Mouse (Mus musculus) E14TG2a.4 (cell line): Measurements from ENCODE around the gene Lypd9.

Experiments
- H3K27me3 ChIP-seq: 2 replicates; pipeline ENCODE4 v1.6.1; 2014; ENCODE audit warnings: low read length, control low read depth; ENCODE audit not compliant: insufficient read depth
- H3K36me3 ChIP-seq: 2 replicates; pipeline ENCODE4 v1.6.1; 2014; ENCODE audit warnings: low read length, control low read depth; ENCODE audit not compliant: insufficient read depth
- H3K4me1 ChIP-seq: replicated peaks from 2 replicates; pipeline ENCODE4 v1.6.1; 2014; ENCODE audit warnings: low read depth, low read length, control low read depth
- H3K4me3 ChIP-seq: replicated peaks from 2 replicates; pipeline ENCODE4 v1.5.1; 2014; ENCODE audit warnings: mild to moderate bottlenecking, low read length
- H3K9me3 ChIP-seq: 2 replicates; pipeline ENCODE4 v1.6.1; 2014; ENCODE audit warnings: low read length, control low read depth
- CTCF ChIP-seq: conservative IDR thresholded peaks from 2 replicates; pipeline ENCODE4 v1.5.1; 2014; ENCODE audit warnings: low read length
- NANOG ChIP-seq: IDR thresholded peaks from 2 replicates; pipeline ENCODE4 v1.6.1; 2014; ENCODE audit warnings: borderline replicate concordance, low read length, mixed read lengths
- POU5F1 ChIP-seq: IDR thresholded peaks from 2 replicates; pipeline ENCODE4 v1.6.1; 2014; ENCODE audit warnings: low read length, borderline replicate concordance

Gene Lypd9

DNA sequence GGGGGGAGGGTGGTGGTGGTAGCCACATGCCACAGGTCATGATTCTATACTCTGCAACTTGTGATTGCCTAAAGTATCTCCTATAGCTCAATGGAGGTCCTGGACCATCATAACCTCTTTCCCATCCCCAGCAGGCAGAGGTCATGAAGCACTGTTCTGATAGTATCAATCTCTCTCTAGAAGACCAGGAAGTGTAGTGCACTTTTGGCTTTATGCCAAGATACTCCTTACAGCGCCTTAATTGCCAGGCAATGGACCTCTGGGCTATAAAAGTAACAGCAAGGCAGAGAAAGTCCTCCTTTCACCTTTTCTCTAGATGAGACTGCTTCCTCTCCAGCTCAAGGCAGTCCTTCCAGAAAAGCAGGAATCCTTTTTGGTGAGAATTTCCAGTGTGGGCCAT is 31.9 kb downstream of the Lypd9 start, which contains the start of gene 1810065E05Rik:
TSS of gene 1810065E05Rik (plus strand) at position 297 of the 400 bp plus-strand sequence.
- no peaks in the 10 kb centered on the region for H3K9me3 ChIP-seq
- no peaks in the 10 kb centered on the region for H3K36me3 ChIP-seq
- TF ChIP-seq NANOG (no peak), POU5F1 (no peak), CTCF (no peak)
- H3K4me1 ChIP-seq = no peaks in the 10 kb centered on the region
- H3K27me3 ChIP-seq = no peaks in the 10 kb centered on the region
- no peak within 1 kb of the TSS for H3K4me3 ChIP-seq

DNA sequence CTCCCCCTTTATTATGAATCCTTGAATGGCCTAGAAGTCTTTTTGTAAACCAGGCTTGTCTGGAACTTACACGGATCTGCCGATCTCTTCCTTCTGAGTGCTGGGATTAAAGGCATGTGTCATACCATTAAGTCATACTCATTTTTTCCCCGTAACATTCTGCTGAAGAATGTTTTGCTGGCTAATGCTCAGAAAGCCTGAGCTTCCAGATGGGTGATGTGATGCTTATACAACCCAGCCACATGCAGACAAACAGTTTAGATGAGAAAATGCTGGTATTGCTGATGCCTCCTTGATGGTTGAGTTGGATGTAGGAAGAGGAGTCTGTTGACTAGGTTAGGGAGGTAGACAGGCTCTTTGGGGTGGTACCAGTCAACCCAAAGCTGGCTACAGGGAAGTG is 34.4 kb downstream of the Lypd9 start:
- H3K4me1 ChIP-seq = no peaks in the 10 kb centered on the region

DNA sequence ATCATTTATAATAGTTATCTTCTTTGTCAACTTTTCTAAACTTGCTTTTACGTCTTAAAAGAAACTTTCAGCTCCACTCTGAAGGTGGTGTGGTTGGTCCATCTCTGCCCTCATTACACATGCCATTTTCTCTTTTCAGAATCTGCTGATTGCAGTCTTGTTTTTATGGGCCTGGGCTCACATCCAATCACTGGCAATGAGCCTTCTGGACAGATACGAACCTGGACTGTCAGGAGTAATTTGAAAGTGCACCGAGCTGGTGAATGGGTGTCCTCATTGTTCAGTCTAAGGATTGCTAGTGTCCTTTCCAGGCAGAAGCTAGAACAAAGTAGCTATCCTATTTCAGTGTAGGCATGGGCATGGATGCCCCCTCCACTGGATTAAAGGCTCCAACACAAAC is 44.7 kb downstream of the Lypd9 start:
- Histone ChIP-seq H3K36me3 (no peaks in the 10 kb centered on the region), H3K9me3 (no peaks in the 10 kb centered on the region), H3K4me1 (no peaks in the 10 kb centered on the region), H3K27me3 (no peaks in the 10 kb centered on the region), H3K4me3 (no peak overlapping the region)
- TF ChIP-seq CTCF (no peak), NANOG (no peak), POU5F1 (no peak)

More for the DNA sequence above, 34.4 kb downstream of the Lypd9 start:
- Histone ChIP-seq H3K4me3 (no peak overlapping the region), H3K36me3 (no peaks in the 10 kb centered on the region), H3K27me3 (no peaks in the 10 kb centered on the region), H3K9me3 (no peaks in the 10 kb centered on the region)
- TF ChIP-seq POU5F1 (no peak), NANOG (no peak), CTCF (no peak)

DNA sequence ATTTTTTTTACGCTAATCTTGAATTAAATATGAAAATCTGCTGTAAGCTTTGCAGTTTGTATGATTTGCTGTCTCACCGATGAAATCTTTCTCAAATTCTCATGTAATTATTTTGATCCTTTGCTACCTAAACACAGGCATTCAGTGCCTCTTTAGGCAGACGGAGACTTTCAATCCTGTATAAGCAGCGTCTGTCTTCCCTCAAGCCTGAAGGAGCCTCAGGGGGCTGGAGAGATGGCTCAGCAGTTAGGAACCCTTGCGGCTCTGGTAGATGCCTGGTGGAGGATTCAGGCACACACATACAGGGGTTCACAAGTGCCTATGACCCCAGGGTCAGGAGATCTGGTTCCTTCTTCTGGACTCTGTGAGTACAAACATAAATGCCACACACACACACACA is 52.1 kb downstream of the Lypd9 start:
- no peaks in the 10 kb centered on the region for H3K4me1 ChIP-seq
- H3K27me3 ChIP-seq = no peaks in the 10 kb centered on the region
- H3K36me3 ChIP-seq = no peaks in the 10 kb centered on the region
- TF ChIP-seq NANOG (no peak), POU5F1 (no peak), CTCF (no peak)
- no peak overlapping the region for H3K4me3 ChIP-seq
- H3K9me3 ChIP-seq = no peaks in the 10 kb centered on the region

DNA sequence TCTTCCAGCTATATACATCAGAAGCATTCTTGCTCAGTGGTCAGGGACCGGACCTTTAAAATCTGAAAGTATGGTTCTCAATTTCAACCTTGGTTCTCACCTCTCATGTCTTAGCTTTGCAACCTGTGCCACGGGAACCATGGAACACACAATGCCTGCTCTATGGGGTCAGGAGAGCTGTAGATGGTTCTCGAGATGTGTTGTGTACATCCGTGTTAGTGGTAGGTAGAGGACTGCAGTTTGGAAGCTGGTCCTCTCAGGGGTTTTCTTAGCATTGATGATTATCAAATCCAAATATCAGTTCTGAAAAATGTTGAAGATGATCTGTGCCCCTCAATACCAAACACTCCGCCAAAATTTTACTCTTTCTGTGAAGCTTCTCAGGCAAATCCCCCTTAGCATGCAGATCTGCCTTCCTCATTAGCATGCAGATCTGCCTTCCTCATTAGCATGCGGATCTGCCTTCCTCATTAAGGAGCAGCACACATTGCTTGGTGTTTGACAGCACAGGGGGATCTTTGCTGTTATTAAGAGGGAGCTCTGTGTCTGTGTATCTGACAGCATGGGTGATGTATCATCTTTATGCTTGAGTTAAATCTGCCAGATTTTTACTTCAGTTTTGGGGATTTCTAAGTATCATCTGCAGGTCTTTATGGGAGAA is 52.6 kb downstream of the Lypd9 start:
- no peaks in the 10 kb centered on the region for H3K9me3 ChIP-seq
- no peak overlapping the region for H3K4me3 ChIP-seq
- no peaks in the 10 kb centered on the region for H3K4me1 ChIP-seq
- H3K27me3 ChIP-seq = no peaks in the 10 kb centered on the region
- H3K36me3 ChIP-seq = no peaks in the 10 kb centered on the region
- no peak for TF ChIP-seq CTCF
- TF ChIP-seq NANOG = no peak
- TF ChIP-seq POU5F1 = no peak
